Mouse (Mus musculus) MN1 (cell line): Measurements from ENCODE around the gene Lsr.
"Not testable (repeated sequence)": the region's sequence is repeated elsewhere in the genome, so short reads cannot be mapped to it uniquely, and the experiment has no call there.

Experiments
- DNase-seq: peaks from one replicate; pipeline ENCODE4 v3.0.0-alpha.2; 2016; ENCODE audit warnings: low spot score

Lsr gene

DNA sequence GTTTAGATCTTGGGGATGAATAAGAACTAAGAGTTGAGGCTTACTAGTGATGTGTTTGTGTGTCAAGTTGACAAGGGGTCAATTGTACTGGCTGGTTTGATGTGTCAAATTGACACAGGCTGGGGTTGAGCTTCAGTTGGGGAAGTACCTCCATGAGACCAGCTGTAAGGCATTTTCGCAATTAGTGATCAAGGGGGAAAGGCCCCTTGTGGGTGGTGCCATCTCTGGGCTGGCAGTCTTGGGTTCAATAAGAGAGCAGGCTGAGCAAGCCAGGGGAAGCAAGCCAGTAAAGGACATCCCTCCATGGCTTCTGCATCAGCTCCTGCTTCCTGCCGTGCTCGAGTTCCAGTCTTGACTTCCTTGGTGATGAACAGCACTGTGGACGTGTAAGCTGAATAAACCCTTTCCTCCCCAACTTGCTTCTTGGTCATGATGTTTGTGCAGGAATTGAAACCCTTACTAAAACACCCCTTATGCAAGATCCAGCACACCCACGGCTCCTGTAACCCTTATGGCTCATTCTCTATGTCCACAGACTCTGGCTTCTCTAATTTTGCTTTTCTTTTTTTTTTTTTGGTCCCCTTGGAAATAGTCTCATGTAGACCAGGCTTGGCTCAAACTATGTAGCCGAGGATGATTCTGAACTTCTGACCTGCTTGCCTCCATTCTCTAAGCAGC lies 37.7 kb downstream of the Lsr start:
- DNase-seq, result not testable (repeated sequence)

DNA sequence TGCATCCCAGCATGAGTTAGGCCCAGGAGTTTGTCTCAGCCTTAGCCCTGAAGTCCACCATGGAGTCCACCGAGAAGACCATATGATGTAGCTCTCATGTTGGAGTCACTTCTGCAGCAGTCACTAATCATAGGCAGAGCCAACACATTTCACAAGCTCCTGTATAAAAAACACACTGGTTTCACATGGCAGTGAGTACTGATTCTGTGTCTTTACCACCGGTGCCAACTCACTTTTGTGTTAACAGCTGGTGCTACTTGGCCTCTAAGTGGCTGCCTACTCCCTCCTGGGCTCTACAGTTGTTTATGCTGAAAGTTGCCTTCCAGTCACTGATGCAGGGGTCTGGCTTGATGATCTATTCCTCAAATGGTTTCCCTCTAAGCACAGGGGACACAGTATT lies 48.7 kb downstream of the Lsr start, which contains the start of gene Hamp2:
Gene Hamp2 (minus strand): TSS at position 101 of the 400 bp plus-strand sequence.
- not testable (repeated sequence) for DNase-seq

DNA sequence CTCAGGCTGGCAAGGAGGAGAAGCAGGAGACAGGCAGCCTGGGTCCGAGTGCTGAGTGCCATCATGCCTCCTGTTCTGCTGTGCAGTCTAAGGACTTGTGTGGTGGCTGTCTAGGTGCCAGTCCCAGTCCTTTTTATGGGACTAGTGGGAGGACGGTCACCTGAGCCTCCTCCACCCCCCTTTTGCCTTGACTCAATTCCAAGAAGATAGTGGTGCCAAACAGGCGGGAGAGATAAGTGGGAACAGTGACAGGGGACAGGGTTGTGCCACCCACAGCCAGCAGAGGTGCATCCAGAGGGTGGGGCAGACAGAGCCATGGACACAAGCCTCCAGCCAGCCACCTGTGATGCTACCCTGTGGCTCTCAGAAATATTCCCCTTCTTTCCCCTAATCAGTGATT lies 49.2 kb downstream of the Lsr start:
- no peak for DNase-seq

DNA sequence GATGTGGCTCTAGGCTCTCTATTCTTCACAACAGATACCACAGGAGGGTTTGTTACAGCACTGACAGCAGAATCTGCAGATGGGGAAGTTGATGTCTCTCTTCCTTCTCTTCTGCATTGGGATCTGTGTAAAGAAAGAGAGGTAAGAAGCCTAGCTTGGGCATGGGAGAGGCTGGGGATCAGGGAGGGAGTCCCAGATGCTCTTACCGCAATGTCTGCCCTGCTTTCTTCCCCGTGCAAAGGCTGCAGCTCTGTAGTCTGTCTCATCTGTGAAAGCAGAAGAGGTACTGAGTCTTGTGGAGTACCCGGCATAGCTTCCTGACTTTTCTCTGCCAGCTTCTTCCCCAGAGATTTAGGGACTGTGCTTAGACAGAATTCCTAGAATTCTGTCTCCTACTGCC lies 50.8 kb downstream of the Lsr start:
- DNase-seq, result not testable (repeated sequence)

DNA sequence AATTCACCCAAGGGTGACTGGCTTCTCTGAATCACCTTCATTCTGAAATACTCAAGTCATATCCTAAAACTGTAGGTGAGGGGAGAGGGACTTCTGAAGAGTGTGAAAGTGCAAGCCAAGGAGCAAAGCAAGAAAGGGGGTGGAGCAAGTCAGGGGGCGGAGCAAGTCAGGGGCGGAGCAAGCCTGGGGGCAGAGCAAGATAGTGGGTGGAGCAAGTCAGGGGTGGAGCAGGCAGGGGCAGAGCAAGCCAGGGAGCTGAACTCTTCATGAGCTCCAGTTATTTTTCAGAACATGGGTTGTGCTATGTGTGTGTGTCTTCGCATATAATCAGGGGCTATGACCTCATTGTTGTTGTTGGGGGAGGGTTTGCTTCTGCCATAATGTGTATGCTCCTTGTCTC lies 53.0 kb downstream of the Lsr start:
- DNase-seq, result no peak

DNA sequence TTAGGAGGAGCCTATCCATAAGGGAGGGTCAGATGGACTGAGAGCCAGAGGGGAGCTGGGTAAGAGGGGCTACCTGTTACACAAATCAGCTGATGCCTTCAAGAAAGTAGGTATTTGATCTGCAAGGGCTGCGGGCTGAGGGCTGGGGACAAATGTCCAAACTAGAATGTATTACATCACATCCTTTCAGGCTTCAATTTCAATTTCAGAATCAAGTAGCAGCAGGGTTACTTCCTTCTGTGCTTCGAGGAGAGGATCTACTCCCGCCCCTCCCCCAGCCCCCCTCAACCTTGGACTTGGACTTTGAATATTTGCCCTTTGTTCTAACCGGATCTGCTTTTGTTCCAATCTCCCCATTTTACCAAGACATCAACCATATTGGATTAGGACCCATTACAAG lies 56.0 kb downstream of the Lsr start:
- DNase-seq, result no peak

DNA sequence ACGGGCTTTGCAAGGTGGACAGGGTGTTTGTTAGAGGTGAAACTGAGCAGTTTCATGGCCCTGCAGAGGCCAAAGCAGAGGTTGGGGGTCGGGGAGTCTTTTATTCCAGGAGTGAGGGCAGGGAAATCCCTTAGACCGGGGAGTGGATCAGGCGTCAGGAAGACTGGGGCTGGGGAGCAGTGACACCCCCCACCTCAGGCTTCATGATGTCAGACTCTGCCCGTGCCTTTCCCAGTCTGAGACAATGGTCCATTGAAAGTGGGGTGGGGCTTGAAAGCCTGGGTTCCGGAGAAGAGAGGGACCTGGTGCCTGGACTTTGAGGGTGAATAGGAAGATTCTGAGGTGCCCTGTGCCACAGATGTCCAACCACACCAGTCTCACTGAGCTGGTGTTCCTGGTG lies 56.6 kb downstream of the Lsr start:
- DNase-seq, result no peak

DNA sequence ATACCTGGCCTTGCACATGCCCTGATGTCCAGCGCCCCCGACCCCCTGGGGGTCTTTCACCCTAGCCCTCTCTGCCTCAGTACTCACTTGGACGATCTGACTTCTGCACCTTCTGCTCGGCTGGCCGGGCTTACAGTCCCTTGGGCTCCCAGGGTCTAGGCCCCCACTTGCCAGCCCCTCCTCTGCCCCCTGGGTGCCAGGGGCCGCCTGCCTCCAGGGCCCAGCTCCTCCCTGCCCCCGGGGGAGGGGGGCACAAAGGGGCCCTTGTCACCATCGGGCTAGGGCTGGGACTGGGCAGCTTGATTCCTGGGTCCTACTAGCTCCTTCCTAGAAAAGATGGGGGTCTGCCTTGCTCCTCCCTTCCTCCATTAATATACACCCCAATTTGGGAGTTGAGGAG lies 58.5 kb downstream of the Lsr start, which contains the start of gene Mag:
Gene Mag (minus strand): TSS at position 142 of the 400 bp plus-strand sequence.
- no peak for DNase-seq

DNA sequence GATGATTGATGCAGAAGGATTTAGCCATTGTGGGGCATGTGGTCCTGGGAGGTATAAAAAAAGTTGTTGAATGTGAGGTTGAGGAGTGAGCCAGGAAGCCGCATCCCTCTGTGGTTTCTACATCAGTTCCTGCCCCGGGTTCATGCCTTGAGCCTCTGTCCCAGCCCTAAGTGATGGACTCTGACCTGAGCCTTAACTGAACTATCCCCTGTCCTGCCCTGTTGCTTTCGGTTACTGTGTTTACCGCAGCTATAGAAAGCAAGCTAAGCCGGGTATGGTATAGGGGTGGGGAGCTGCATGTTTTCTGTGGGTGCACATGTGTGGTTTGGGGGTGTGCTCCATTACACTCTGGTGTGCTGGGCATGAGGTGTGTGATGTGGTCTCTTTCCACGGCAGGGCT lies 63.5 kb downstream of the Lsr start:
- DNase-seq, result no peak

DNA sequence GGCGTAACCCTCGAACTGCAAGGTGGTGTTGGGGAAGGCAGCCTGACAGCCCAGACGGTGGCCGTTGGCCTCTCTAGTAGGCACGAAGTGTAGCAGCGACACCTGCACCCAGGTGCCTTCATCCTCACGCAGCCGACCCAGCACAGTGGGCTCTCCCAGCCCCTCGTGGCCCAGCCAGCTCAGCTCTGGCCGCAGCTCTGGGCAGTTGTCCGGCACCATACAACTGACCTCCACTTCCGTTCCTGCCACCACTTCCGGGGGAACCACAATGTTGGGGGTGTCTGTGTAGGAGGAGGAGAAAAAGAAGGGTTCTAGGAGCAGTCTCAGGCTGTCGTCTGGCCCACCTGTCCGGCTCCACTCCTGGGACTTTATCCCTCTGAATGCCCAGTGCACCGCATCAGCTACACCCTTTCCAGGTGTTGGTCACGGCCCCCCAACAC lies 64.3 kb downstream of the Lsr start:
- DNase-seq, result no peak

DNA sequence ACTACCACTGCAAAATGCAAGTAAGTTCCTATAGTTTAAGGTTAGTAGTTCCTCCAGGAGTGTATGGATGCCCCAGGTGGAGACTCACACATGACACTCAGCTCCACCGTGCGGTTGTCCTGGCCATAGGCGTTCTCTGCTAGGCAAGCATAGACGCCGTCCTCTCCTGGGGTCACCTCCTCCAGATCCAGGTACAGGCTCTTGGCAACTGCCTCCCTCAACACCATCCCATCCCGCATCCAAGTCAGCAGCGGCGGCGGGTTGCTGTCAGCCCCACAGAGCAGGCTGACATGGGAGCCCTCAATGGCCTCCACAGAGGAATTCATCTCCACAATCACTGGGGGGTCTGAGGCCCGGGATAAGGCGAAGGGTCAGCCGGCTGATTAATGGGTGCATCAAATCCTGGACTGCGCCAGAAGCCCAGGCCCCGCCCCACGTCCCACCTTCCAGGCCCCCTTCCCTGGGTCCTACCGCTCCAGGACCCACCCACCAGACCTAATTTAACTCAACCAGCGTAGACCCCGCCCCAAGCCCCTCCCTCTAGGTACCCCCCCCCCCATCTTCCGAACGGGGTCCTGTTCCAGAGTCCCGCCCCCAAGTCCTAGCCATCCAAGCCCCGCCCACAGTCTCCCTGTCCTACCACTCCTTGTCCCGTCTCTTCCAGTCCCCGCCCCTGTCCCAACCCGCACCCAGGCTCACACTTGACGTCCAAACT lies 64.8 kb downstream of the Lsr start:
- no peak for DNase-seq
